Mouse (Mus musculus): ENCODE results near the gene Vmn1r152.
"Not testable (repeated sequence)": the region's sequence is repeated elsewhere in the genome, so short reads cannot be mapped to it uniquely, and the experiment has no call there.

Vmn1r152 gene

GRCm38 (mm10) chr7:22522667-22523066 is at the start of gene Vmn1r152:
Gene Vmn1r152 (plus strand): TSS chr7:22522967.
- DNase-seq = not testable (repeated sequence)

GRCm38 (mm10) chr7:22499578-22499977 is 23.2 kb upstream of the Vmn1r152 start, which contains the start of gene Vmn1r151:
Gene Vmn1r151 (minus strand): TSS chr7:22499678.
- DNase-seq = not testable (repeated sequence)

- not testable (repeated sequence) for DNase-seq
Observed at GRCm38 (mm10) chr7:22534787-22535186, 12.0 kb downstream of the Vmn1r152 start, which contains the start of gene Gm8677. Gene Gm8677 (minus strand): TSS chr7:22534887.

GRCm38 (mm10) chr7:22565243-22565642 is 42.5 kb downstream of the Vmn1r152 start, which contains the start of gene Gm4201:
Gene Gm4201 (minus strand): TSS chr7:22565343.
- not testable (repeated sequence) for DNase-seq

Data from lung, postnatal 4 days (tissue).